Mouse (Mus musculus) stomach, embryonic 14.5 days (tissue): Measurements from ENCODE around the gene Idh1. TPM values are rescaled to one million over a fixed set of nuclear protein-coding genes. Genes with fewer than 3 reads are reported as not detected.

Source experiments
- ATAC-seq: fragments of 200-750 bp; cut with Nextera tagmentation; 2 replicates; pipeline ENCODE4 v1.8.0; 2017; ENCODE audit warnings: low read depth, moderate TSS enrichment; ENCODE audit not compliant: insufficient number of reproducible peaks, insufficient read depth, low FRiP score
- H3K27ac ChIP-seq: fragments of 300-500 bp; sonication (generic); 2 replicates; pipeline ENCODE4 v1.5.1; 2014; ENCODE audit warnings: mild to moderate bottlenecking, low read length, moderate library complexity, mixed read lengths
- H3K27me3 ChIP-seq: fragments of 300-500 bp; sonication (generic); 2 replicates; pipeline ENCODE4 v1.6.1; 2014; ENCODE audit warnings: low read length, control low read depth, mixed read lengths; ENCODE audit not compliant: control insufficient read depth, insufficient read depth
- H3K36me3 ChIP-seq: fragments of 300-500 bp; sonication (generic); 2 replicates; pipeline ENCODE4 v1.6.1; 2014; ENCODE audit warnings: mild to moderate bottlenecking, control low read depth, low read length, moderate library complexity, mixed read lengths; ENCODE audit not compliant: control insufficient read depth, insufficient read depth
- H3K4me1 ChIP-seq: fragments of 300-500 bp; sonication (generic); 2 replicates; pipeline ENCODE4 v1.6.1; 2014; ENCODE audit warnings: low read length, control low read depth, mixed read lengths; ENCODE audit not compliant: control insufficient read depth, insufficient read depth
- H3K4me2 ChIP-seq: fragments of 300-500 bp; sonication (generic); replicated peaks from 2 replicates; pipeline ENCODE4 v1.6.1; 2014; ENCODE audit warnings: low read depth, low read length, control low read depth
- H3K4me3 ChIP-seq: fragments of 300-500 bp; sonication (generic); 2 replicates; pipeline ENCODE4 v1.5.1; 2014; ENCODE audit warnings: low read depth, low read length, control low read depth
- H3K9ac ChIP-seq: fragments of 300-500 bp; sonication (generic); replicated peaks from 2 replicates; pipeline ENCODE4 v1.6.1; 2014; ENCODE audit warnings: low read depth, mild to moderate bottlenecking, control low read depth, low read length, moderate library complexity, mixed read lengths
- H3K9me3 ChIP-seq: fragments of 300-500 bp; sonication (generic); 2 replicates; pipeline ENCODE4 v1.6.1; 2016; ENCODE audit warnings: low read depth, low read length, control low read depth; ENCODE audit not compliant: control insufficient read depth
- WGBS: fragments of 180-500 bp; shearing (Covaris S2); extraction: QIAGEN DNeasy Blood & Tissue Kit; methylation state at CpG from one replicate; pipeline ENCODE4 v1.1.7; 2014; 5-methylcytosine and 5-hydroxymethylcytosine counted together
- polyA plus RNA-seq: library from polyadenylated mRNA; unstranded; fragments of >200 nt; fragmentation: Nextera tagmentation; extraction: Ambion mirVana; gene quantifications from 2 replicates; pipeline ENCODE4 v1.2.1, GENCODE M21; 2014

Idh1 gene
- polyA plus RNA-seq, 1 experiment from 2014 or later, result 148 TPM

DNA sequence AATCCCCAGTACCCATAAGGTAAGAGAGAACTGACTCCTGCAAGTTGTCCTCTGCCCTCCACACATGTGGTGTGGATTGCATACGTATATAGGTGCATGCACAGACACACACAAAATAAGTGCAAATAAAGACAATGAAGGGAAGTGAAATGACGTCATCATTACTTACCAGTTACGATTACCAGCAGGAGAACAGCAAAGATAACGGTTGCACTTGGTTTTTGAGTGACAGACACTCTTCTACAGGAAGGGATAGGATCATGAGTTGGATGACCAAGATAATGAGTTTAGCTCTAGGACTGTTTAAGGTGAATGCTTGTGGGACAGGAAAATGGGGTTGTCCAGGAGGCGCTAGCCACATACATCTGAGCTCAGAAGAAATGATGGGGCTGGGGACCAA is 4.8 kb downstream of the Idh1 start:
- Histone ChIP-seq H3K27ac (no peak overlapping the region), H3K9me3 (no peaks in the 10 kb centered on the region), H3K36me3 (no peaks in the 10 kb centered on the region), H3K9ac (no peak overlapping the region), H3K27me3 (no peaks in the 10 kb centered on the region), H3K4me2 (no peak overlapping the region), H3K4me1 (peaks cover 3% of the 10 kb centered on the region; the same call in 1 of the 2 replicates), H3K4me3 (no peak overlapping the region)
- WGBS, result 82% methylated on average over 5 of the region's 5 CpGs
- no peak for ATAC-seq

- no peaks in the 10 kb centered on the region for H3K9me3 ChIP-seq
- peak overlapping the region; percentile 43 for H3K4me2 ChIP-seq
- 3% methylated on average over 11 of the region's 11 CpGs for WGBS
- peak overlapping the region; percentile 68; the same call in 1 of the 2 replicates for H3K9ac ChIP-seq
- H3K27ac ChIP-seq, result peak overlapping the region; percentile 98; the same call in 1 of the 2 replicates
- no peaks in the 10 kb centered on the region for H3K36me3 ChIP-seq
- peak overlapping the region; percentile 80 for H3K4me3 ChIP-seq
- ATAC-seq, result no peak
- H3K27me3 ChIP-seq, result no peaks in the 10 kb centered on the region
- peaks cover 3% of the 10 kb centered on the region; the same call in 1 of the 2 replicates for H3K4me1 ChIP-seq
Measured at GRCm38 (mm10) chr1:65179634-65180249, 6.6 kb downstream of the Idh1 start.

DNA sequence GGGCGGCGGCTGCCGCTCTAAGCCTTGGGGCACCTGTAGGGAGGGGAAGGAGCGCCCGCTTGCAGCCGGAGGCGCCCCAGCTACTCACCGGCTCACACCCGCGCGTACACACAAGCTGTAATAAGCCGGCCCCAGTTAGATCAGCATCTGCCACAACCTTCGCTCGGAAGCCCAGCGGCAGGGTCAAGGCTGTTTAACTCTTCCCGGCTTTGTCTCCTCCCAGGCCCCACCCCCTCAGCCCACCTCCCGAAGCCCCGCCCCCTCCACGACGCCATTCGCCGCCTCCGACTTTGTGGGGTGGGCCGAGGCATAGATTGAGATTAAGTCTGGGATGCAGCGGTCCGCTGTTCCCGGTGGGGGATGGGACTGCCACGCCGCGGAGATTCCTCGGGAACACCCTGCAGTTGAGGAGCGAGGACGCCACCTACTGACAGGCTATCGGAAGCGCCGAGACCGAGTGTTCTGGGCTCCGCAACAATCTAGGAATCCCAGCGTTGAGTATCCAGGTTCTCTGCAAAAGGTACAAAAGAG is 7.3 kb downstream of the Idh1 start:
- 1% methylated on average over 39 of the region's 39 CpGs for WGBS
- Histone ChIP-seq H3K27ac (peak overlapping the region; percentile 98), H3K4me1 (peaks cover 3% of the 10 kb centered on the region; the same call in 1 of the 2 replicates), H3K4me2 (peak overlapping the region; percentile 76), H3K4me3 (peak overlapping the region; percentile 80), H3K36me3 (peaks cover 7% of the 10 kb centered on the region), H3K9ac (peak overlapping the region; percentile 68), H3K27me3 (no peaks in the 10 kb centered on the region), H3K9me3 (no peaks in the 10 kb centered on the region)
- ATAC-seq, result peak; percentile 92

GRCm38 (mm10) chr1:65178126-65178901 is 8.0 kb downstream of the Idh1 start:
- H3K9me3 ChIP-seq, result no peaks in the 10 kb centered on the region
- H3K4me2 ChIP-seq, result peak overlapping the region; percentile 76
- peaks cover 3% of the 10 kb centered on the region; the same call in 1 of the 2 replicates for H3K4me1 ChIP-seq
- no peaks in the 10 kb centered on the region for H3K27me3 ChIP-seq
- H3K4me3 ChIP-seq, result peak overlapping the region; percentile 80
- peak overlapping the region; percentile 68 for H3K9ac ChIP-seq
- peaks cover 10% of the 10 kb centered on the region for H3K36me3 ChIP-seq
- peak; percentile 85 for ATAC-seq
- H3K27ac ChIP-seq, result peak overlapping the region; percentile 98
- 4% methylated on average over 27 of the region's 27 CpGs for WGBS

- H3K9ac ChIP-seq, result peak overlapping the region; percentile 68; the same call in 1 of the 2 replicates
- H3K27me3 ChIP-seq, result no peaks in the 10 kb centered on the region
- WGBS, result 33% methylated on average over 3 of the region's 3 CpGs
Measured at GRCm38 (mm10) chr1:65177452-65177851, 8.8 kb downstream of the Idh1 start.

DNA sequence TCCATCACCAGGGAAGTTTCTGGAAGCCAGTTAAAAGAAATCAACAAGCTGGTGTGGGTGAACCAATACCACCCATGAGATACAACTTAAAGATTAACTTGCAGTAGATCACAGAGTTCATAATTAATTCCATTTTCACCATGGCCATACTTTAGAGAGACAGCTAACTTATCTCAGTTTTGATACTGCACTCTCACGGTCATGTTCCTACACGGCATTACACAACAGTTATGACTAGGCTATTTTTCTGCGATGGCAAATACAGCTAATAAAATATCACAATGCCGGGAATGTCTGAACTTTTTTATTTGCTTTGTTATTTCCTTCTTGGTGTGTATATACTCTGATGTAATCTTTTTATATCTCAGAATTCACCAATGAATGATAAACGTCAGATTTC is 9.4 kb downstream of the Idh1 start:
- Histone ChIP-seq H3K36me3 (peaks cover 14% of the 10 kb centered on the region), H3K4me3 (no peak overlapping the region), H3K9ac (no peak overlapping the region), H3K27ac (no peak overlapping the region), H3K9me3 (no peaks in the 10 kb centered on the region), H3K4me1 (peaks cover 3% of the 10 kb centered on the region; the same call in 1 of the 2 replicates), H3K4me2 (peak overlapping the region; percentile 76; the same call in 1 of the 2 replicates), H3K27me3 (no peaks in the 10 kb centered on the region)
- no peak for ATAC-seq
- WGBS, result 58% methylated on average over 5 of the region's 5 CpGs

More at GRCm38 (mm10) chr1:65177452-65177851, 8.8 kb downstream of the Idh1 start:
- no peaks in the 10 kb centered on the region for H3K9me3 ChIP-seq
- H3K36me3 ChIP-seq, result peaks cover 14% of the 10 kb centered on the region
- no peak overlapping the region; the same call in 1 of the 2 replicates for H3K27ac ChIP-seq
- peak overlapping the region; percentile 80 for H3K4me3 ChIP-seq
- ATAC-seq, result no peak
- H3K4me1 ChIP-seq, result peaks cover 3% of the 10 kb centered on the region; the same call in 1 of the 2 replicates
- peak overlapping the region; percentile 76 for H3K4me2 ChIP-seq

GRCm38 (mm10) chr1:65176171-65176570 is 10.1 kb downstream of the Idh1 start:
- Histone ChIP-seq H3K4me3 (no peak overlapping the region), H3K9me3 (no peaks in the 10 kb centered on the region), H3K27me3 (no peaks in the 10 kb centered on the region), H3K9ac (no peak overlapping the region), H3K4me2 (no peak overlapping the region), H3K4me1 (peaks cover 3% of the 10 kb centered on the region; the same call in 1 of the 2 replicates), H3K36me3 (peaks cover 15% of the 10 kb centered on the region), H3K27ac (no peak overlapping the region)
- ATAC-seq, result no peak
- 67% methylated on average over 4 of the region's 4 CpGs for WGBS

DNA sequence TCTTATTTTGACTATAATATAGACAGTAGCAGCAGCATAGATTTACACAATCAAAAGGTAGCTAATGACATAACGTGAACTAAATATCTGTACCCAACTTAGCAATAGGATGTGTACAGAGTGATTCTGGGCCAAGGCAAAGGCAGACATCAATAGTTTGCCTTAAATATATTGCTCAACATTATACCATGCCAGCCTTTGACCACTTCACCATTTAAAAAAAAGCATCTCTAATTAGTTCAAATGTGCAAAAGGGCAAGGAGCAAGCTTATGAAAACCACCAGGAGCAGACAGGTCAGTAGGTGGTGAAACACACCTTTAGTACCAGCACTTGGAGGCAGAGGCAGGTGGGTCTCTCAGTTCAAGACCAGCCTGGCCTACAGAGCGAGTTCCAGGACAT is 12.6 kb downstream of the Idh1 start:
- peaks cover 33% of the 10 kb centered on the region for H3K36me3 ChIP-seq
- H3K4me3 ChIP-seq, result no peak overlapping the region
- no peak overlapping the region for H3K27ac ChIP-seq
- peaks cover 3% of the 10 kb centered on the region; the same call in 1 of the 2 replicates for H3K4me1 ChIP-seq
- WGBS, result 90% methylated on average over 2 of the region's 2 CpGs
- H3K9me3 ChIP-seq, result no peaks in the 10 kb centered on the region
- H3K4me2 ChIP-seq, result no peak overlapping the region
- H3K9ac ChIP-seq, result no peak overlapping the region
- no peaks in the 10 kb centered on the region for H3K27me3 ChIP-seq
- ATAC-seq, result no peak
